Mouse (Mus musculus) liver, embryonic 15.5 days (tissue): ENCODE measurements at regions not wholly inside any gene's neighbourhood (a gene's known extent, or its start where the extent isn't known, plus 50 kb on each side); places are given as distances from the start of the nearest gene placed in this dataset.

Experiments
- ATAC-seq: fragments of 200-750 bp; cut with Nextera tagmentation; 2 replicates; pipeline ENCODE4 v1.8.0; 2017; ENCODE audit warnings: moderate number of reproducible peaks, mild to moderate bottlenecking, moderate library complexity; ENCODE audit not compliant: insufficient read depth
- H3K27ac ChIP-seq: fragments of 300-500 bp; sonication (generic); replicated peaks from 2 replicates; pipeline ENCODE4 v1.5.1; 2015; ENCODE audit warnings: mild to moderate bottlenecking, inconsistent platforms
- H3K27me3 ChIP-seq: fragments of 300-500 bp; sonication (generic); 2 replicates; pipeline ENCODE4 v1.6.1; 2015; ENCODE audit warnings: mild to moderate bottlenecking, inconsistent platforms
- H3K36me3 ChIP-seq: fragments of 300-500 bp; sonication (generic); replicated peaks from 2 replicates; pipeline ENCODE4 v1.6.1; 2015; ENCODE audit warnings: moderate library complexity, mild to moderate bottlenecking, inconsistent platforms
- H3K4me1 ChIP-seq: fragments of 300-500 bp; sonication (generic); replicated peaks from 2 replicates; pipeline ENCODE4 v1.6.1; 2015; ENCODE audit warnings: inconsistent platforms
- H3K4me2 ChIP-seq: fragments of 300-500 bp; sonication (generic); 2 replicates; pipeline ENCODE4 v1.6.1; 2015; ENCODE audit warnings: moderate library complexity, mild to moderate bottlenecking, inconsistent platforms
- H3K4me3 ChIP-seq: fragments of 300-500 bp; sonication (generic); replicated peaks from 2 replicates; pipeline ENCODE4 v1.5.1; 2015; ENCODE audit warnings: mild to moderate bottlenecking, inconsistent platforms
- H3K9ac ChIP-seq: fragments of 300-500 bp; sonication (generic); 2 replicates; pipeline ENCODE4 v1.6.1; 2015; ENCODE audit warnings: moderate library complexity, mild to moderate bottlenecking, inconsistent platforms
- H3K9me3 ChIP-seq: fragments of 300-500 bp; sonication (generic); replicated peaks from 2 replicates; pipeline ENCODE4 v1.6.1; 2016; ENCODE audit warnings: inconsistent platforms
- WGBS: fragments of 180-500 bp; shearing (Covaris S2); methylation state at CpG from one replicate; pipeline ENCODE4 v1.1.7; 2015; ENCODE audit warnings: mixed read lengths; ENCODE audit not compliant: insufficient replicate concordance; 5-methylcytosine and 5-hydroxymethylcytosine counted together

DNA sequence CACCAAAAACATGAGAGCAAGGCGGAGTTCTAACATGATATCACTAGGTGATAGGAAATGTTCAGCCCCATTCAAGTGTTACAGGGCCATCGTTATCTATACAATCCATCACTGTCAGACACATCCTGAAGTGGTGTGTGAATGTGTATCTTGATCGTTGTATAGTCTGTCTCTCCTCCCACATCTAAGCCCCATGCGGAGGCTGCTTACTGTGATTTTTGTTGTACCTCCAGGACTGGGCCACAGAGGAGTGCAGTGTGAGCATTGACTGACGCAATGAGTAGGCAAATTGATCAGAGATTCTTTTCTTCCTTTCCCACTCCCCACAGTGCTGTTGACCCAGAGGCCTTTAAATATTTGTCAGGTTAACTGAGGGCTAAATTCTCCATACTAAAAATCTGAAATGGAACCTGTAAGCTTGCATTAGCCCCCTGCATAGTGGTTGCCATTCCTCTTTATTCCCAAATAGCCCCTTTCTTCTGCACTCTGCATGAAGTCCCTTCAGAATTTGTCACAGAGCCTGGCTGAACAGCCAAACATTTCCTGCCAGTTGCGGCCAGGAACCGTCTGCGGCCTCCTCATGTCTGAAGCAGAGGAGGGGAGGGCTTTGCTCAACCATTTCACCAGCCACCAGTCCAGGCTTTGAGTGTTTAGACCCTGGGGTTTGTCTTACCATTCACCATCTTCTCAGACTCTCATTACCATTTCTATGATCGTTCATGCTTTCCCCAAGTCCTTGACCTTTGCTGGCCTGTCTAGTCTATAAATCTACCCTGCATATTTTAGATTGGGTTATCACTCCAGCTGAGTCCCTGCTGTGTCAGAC, 119.3 kb downstream of the Ttc8 start:
- H3K9me3 ChIP-seq: no peaks in the 10 kb centered on the region
- no peaks in the 10 kb centered on the region for H3K4me1 ChIP-seq
- WGBS: 45% methylated on average over 9 of the region's 9 CpGs
- no peak for ATAC-seq
- H3K27ac ChIP-seq: no peak overlapping the region
- H3K36me3 ChIP-seq: no peaks in the 10 kb centered on the region
- H3K4me2 ChIP-seq: no peak overlapping the region
- H3K27me3 ChIP-seq: no peaks in the 10 kb centered on the region
- no peak overlapping the region for H3K4me3 ChIP-seq
- no peak overlapping the region for H3K9ac ChIP-seq

GRCm38 (mm10) chr12:99041606-99042005, 121.2 kb downstream of the Ttc8 start:
- no peak overlapping the region for H3K9ac ChIP-seq
- H3K4me1 ChIP-seq: no peaks in the 10 kb centered on the region
- no peaks in the 10 kb centered on the region for H3K36me3 ChIP-seq
- H3K9me3 ChIP-seq: no peaks in the 10 kb centered on the region
- H3K27ac ChIP-seq: no peak overlapping the region
- no peaks in the 10 kb centered on the region for H3K27me3 ChIP-seq
- H3K4me3 ChIP-seq: no peak overlapping the region
- no peak for ATAC-seq
- 46% methylated on average over 4 of the region's 4 CpGs for WGBS
- H3K4me2 ChIP-seq: no peak overlapping the region

GRCm38 (mm10) chr12:99042918-99043862, 122.8 kb downstream of the Ttc8 start:
- Histone ChIP-seq H3K27ac (no peak overlapping the region), H3K9me3 (no peaks in the 10 kb centered on the region), H3K36me3 (no peaks in the 10 kb centered on the region), H3K4me2 (no peak overlapping the region), H3K4me1 (no peaks in the 10 kb centered on the region), H3K4me3 (no peak overlapping the region), H3K27me3 (no peaks in the 10 kb centered on the region), H3K9ac (no peak overlapping the region)
- 62% methylated on average over 16 of the region's 16 CpGs for WGBS
- ATAC-seq: no peak

GRCm38 (mm10) chr12:99044477-99044876, 124.1 kb downstream of the Ttc8 start:
- H3K27ac ChIP-seq: no peak overlapping the region
- H3K36me3 ChIP-seq: no peaks in the 10 kb centered on the region
- H3K4me3 ChIP-seq: no peak overlapping the region
- H3K4me2 ChIP-seq: no peak overlapping the region
- WGBS: 56% methylated on average over 5 of the region's 5 CpGs
- H3K4me1 ChIP-seq: no peaks in the 10 kb centered on the region
- H3K9me3 ChIP-seq: no peaks in the 10 kb centered on the region
- H3K9ac ChIP-seq: no peak overlapping the region
- no peaks in the 10 kb centered on the region for H3K27me3 ChIP-seq
- no peak for ATAC-seq

DNA sequence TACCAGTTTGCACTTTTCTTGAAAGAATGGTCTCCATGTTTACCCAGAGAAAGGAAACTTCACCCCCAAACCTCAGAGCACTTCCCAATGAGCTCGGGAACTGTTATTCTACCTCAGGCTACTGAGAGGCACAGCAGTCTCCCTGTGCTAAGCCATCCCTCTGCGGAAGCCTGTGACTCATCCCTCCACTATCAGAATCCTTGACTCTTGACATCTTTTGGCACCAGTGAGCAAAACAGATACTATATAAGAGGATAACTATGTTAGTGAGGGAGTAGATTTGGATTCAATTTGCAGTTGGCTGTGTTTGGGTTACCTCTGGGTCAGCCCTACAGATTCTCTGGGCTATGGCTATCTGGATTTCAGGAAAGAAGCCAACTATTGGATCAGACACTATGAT, 130.1 kb downstream of the Ttc8 start:
- no peak for ATAC-seq
- H3K4me3 ChIP-seq: no peak overlapping the region
- no peak overlapping the region for H3K27ac ChIP-seq
- no peak overlapping the region for H3K4me2 ChIP-seq
- H3K36me3 ChIP-seq: no peaks in the 10 kb centered on the region
- no peak overlapping the region for H3K9ac ChIP-seq
- H3K9me3 ChIP-seq: no peaks in the 10 kb centered on the region
- no peaks in the 10 kb centered on the region for H3K27me3 ChIP-seq
- WGBS: 54% methylated on average over 2 of the region's 2 CpGs
- no peaks in the 10 kb centered on the region for H3K4me1 ChIP-seq

DNA sequence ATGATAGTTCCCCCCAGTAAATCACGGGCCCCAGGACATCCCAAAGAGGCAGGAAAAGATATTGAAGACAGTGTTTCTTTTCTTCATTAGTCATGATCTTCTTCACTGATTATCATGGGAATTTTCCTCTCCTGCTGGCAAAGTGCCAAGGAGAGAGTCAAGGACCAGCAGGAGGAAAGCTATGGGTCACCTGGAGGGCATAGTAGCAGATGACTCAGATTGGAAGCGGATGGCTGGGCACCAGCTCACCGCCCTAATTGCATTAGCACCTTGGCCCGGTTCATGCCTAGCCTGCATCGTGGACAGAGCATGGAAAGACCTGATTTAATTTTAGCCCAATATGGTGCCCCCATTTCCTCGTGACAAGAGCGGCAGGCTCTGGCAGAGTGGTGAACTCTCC, 132.2 kb downstream of the Ttc8 start:
- no peak for ATAC-seq
- no peaks in the 10 kb centered on the region for H3K27me3 ChIP-seq
- H3K27ac ChIP-seq: no peak overlapping the region
- H3K4me2 ChIP-seq: no peak overlapping the region
- no peaks in the 10 kb centered on the region for H3K9me3 ChIP-seq
- H3K4me1 ChIP-seq: no peaks in the 10 kb centered on the region
- no peaks in the 10 kb centered on the region for H3K36me3 ChIP-seq
- 70% methylated on average over 7 of the region's 7 CpGs for WGBS
- no peak overlapping the region for H3K4me3 ChIP-seq
- no peak overlapping the region for H3K9ac ChIP-seq

DNA sequence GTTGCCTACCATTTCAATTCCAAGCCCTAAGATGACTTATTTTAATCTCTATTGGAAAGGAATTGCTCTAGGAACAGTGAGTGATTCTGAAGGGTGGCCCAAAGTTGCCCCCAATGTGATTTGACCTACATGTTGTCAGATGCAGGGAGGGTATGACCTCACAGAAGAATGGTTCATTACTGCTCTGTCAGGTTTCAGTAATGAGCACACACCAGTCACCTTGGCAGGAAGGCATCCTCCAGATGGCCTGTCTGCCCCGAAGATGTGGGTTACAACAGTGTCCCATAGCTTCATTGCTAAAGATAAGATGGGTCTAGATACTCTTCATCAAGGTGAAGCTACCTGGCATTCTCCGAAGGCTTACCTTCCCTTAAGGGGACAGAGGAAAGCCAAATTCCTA, 137.1 kb downstream of the Ttc8 start:
- H3K4me3 ChIP-seq: no peak overlapping the region
- H3K9me3 ChIP-seq: no peaks in the 10 kb centered on the region
- H3K27ac ChIP-seq: no peak overlapping the region
- H3K9ac ChIP-seq: no peak overlapping the region
- ATAC-seq: no peak
- H3K36me3 ChIP-seq: no peaks in the 10 kb centered on the region
- H3K4me1 ChIP-seq: no peaks in the 10 kb centered on the region
- WGBS: 65% methylated on average over 2 of the region's 2 CpGs
- no peak overlapping the region for H3K4me2 ChIP-seq
- no peaks in the 10 kb centered on the region for H3K27me3 ChIP-seq

DNA sequence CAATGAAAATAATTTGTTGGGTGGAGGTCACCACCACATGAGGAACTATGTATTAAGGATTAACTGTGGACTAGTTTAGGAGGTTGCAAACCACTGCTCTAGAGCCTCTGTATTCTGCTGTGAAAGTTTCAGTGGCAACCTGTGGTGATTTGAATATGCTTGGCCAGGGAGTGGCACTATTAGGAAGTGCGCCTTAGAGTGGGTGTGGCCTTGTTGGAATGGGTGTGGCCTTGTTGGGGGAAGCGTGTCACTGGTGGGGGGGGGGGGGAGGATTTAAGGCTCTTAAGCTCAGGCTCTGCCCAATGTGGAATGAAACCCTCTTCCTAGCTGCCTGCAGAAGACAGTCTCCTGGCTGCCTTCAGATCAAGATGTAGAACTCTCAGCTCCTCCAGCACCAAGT, 138.5 kb downstream of the Ttc8 start:
- Histone ChIP-seq H3K36me3 (no peaks in the 10 kb centered on the region), H3K4me3 (no peak overlapping the region), H3K4me1 (no peaks in the 10 kb centered on the region), H3K27me3 (no peaks in the 10 kb centered on the region), H3K27ac (no peak overlapping the region), H3K9ac (no peak overlapping the region), H3K4me2 (no peak overlapping the region), H3K9me3 (no peaks in the 10 kb centered on the region)
- 41% methylated on average over 2 of the region's 2 CpGs for WGBS
- ATAC-seq: no peak

- Histone ChIP-seq H3K4me1 (no peaks in the 10 kb centered on the region), H3K4me2 (no peak overlapping the region), H3K27ac (no peak overlapping the region), H3K9me3 (no peaks in the 10 kb centered on the region), H3K4me3 (no peak overlapping the region), H3K36me3 (no peaks in the 10 kb centered on the region), H3K9ac (no peak overlapping the region), H3K27me3 (no peaks in the 10 kb centered on the region)
- no peak for ATAC-seq
- 71% methylated on average over 4 of the region's 4 CpGs for WGBS
Measured at GRCm38 (mm10) chr12:99059491-99059890, 139.1 kb downstream of the Ttc8 start.

DNA sequence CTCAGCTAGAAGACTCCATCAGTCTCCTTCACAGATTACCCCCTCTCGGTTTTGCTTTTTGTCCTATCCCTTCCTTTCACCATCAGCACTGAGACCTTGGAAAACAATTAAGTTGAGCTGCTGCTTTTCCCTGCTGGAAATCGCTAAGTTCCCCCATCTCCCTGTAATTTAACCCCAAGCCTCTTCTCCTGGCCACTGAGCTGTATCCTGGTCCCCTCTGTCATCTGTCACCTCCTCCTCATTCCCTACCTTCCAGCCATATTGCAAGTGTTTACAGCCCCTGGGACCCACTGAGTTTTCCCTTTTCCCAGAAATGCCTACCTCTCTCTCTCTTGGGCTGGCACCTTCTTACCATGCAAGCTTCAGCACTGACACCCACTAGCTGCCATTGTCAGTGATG, 140.3 kb downstream of the Ttc8 start:
- Histone ChIP-seq H3K9me3 (no peaks in the 10 kb centered on the region), H3K27ac (no peak overlapping the region), H3K36me3 (no peaks in the 10 kb centered on the region), H3K27me3 (no peaks in the 10 kb centered on the region), H3K4me1 (no peaks in the 10 kb centered on the region), H3K9ac (no peak overlapping the region), H3K4me3 (no peak overlapping the region), H3K4me2 (no peak overlapping the region)
- no peak for ATAC-seq
- 40% methylated on average over 2 of the region's 2 CpGs for WGBS

DNA sequence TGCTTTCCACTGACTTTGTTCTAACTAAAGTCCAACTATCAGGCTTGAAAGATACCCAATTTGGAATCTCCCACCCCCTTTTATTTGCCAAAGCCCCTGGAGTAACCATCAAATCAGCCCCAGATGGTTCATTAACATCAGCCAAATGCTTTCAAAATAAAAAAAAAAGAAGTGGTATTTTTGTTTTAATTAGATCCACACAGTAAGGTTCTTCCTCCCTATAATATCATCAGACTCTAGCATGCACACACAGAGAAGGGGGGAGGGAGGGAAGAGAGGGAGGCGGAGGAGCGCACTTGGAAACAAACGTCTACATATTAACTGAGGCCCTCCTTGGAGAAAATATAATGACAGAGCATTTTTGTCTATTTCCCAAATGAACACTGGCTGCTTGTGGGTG, 143.1 kb downstream of the Ttc8 start:
- 48% methylated on average over 3 of the region's 3 CpGs for WGBS

More for the DNA sequence above, 143.1 kb downstream of the Ttc8 start:
- Histone ChIP-seq H3K4me2 (no peak overlapping the region), H3K36me3 (no peaks in the 10 kb centered on the region), H3K4me3 (no peak overlapping the region), H3K27me3 (no peaks in the 10 kb centered on the region), H3K9ac (no peak overlapping the region), H3K27ac (no peak overlapping the region), H3K9me3 (no peaks in the 10 kb centered on the region), H3K4me1 (no peaks in the 10 kb centered on the region)
- no peak for ATAC-seq
